Mouse (Mus musculus): ENCODE results near the gene F2r. TPM values are rescaled to one million over a fixed set of nuclear protein-coding genes. Genes with fewer than 3 reads are reported as not detected.

Gene F2r
- polyA plus RNA-seq, 1 experiment from 2014 or later, result 80.0 TPM

DNA sequence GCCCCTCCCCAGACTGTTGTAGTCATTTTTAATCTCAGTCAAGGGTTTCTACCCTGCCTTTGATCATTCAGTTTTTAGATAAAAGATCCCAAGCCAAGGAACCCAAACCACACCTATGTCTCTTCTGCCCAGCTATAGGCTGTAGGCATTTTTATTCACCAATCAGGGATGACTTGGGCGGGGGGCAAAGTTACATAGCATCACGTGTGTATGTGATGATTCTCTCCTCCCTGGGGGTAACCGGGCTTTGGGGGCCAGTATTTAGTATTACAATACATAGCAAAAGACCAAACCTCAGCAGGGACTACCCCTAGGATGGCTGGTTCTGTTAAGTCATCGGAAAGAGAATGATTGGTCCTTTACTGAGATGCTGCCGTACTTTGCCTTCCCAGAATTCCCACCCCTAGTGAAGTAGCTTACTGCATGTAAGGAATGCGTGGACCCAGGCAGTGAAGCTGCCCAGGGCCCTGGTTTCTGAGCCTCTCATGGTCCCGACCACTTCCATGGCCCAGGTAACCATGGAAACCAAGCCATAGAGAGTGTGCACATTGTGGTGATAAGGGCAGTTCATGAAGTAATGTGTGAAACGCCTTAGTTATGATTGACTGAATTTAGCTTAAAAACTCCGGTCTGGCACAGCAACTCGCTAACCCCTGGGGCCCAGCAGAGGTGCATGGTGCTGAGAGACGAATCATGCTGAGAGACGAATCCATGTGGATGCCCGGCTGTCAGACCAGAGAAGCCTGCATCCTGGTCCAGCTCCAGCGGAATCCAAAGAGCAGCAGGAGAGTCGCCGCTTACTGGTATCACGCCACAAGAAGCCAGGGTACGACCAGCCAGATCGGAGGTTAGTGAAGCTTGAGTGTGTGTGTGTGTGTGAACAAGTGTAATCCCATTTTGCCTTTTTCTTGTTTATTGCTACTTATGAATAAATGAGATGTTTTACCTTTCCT lies 34.8 kb downstream of the F2r start:
- Histone ChIP-seq H3K9ac (no peak overlapping the region), H3K27me3 (no peaks in the 10 kb centered on the region), H3K4me2 (no peak overlapping the region), H3K9me3 (no peaks in the 10 kb centered on the region), H3K4me3 (no peak overlapping the region), H3K27ac (no peak overlapping the region), H3K36me3 (no peaks in the 10 kb centered on the region), H3K4me1 (replicated peaks) (peaks cover 7% of the 10 kb centered on the region)
- WGBS, result 65% methylated on average over 19 of the region's 19 CpGs
- ATAC-seq (ENCODE audit: low FRiP score), result 0 out of 2 replicates have a peak, but pooled peaks have one; percentile 39

DNA sequence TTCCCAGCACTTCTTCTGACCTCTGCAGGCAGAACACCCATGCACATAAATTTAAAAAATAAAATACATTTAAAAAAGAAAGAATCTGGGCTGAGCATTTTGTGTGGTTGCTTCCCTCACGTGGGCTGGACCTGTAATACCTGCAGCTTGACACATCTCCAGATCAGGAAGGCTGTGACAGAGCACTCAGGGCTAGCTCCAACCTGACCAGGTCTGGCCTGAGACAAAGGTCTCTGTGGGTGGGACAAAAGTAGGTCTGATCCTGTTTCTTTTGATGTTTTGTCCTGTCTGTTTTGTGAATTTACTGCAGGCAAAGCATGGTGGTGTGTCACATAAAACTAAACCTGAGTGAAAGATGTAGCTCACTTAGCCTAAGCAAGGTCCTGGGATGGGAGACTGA lies 36.4 kb downstream of the F2r start:
- no peaks in the 10 kb centered on the region for H3K27me3 ChIP-seq
- WGBS, result 27% methylated on average over 1 of the region's 1 CpGs
- ATAC-seq (ENCODE audit: low FRiP score), result no peak
- peaks cover 7% of the 10 kb centered on the region for H3K4me1 ChIP-seq (replicated peaks)
- no peak overlapping the region for H3K27ac ChIP-seq
- no peaks in the 10 kb centered on the region for H3K36me3 ChIP-seq
- H3K4me2 ChIP-seq, result no peak overlapping the region
- no peaks in the 10 kb centered on the region for H3K9me3 ChIP-seq
- no peak overlapping the region for H3K9ac ChIP-seq
- H3K4me3 ChIP-seq, result no peak overlapping the region

DNA sequence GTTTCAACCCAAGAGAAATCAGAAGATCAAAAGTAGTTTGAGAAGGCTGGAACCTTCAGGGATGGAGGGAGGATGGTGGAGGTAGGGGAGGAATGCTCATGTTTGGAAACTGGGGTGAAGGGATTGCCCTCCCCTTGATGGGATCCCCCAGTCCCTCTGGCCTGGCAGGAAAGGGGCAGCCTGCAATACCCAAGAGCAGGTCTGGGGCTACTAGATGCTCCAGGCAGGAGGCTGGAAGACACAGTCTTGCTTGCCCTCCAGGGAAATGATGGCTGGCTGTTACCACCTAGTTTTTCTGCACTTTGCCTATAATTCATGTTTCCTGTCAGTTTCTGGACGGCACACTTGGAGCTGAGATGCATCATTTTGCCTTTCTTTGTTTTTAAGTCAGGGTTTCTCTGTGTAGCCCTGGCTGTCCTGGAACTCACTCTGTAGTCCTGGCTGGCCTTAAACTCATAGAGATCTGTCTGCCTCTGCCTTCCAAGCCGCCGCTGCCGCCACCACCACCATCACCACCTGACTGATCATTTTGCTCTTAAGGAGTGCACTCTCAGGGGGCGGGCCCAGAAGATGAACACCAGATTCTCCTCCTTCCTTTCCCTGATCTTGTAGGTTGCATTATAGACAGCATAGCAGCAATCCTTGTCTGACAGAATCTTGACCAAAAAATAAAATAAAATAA lies 40.1 kb downstream of the F2r start:
- H3K27ac ChIP-seq, result no peak overlapping the region
- no peak overlapping the region for H3K9ac ChIP-seq
- ATAC-seq (ENCODE audit: low FRiP score), result no peak
- H3K4me1 ChIP-seq (replicated peaks), result no peaks in the 10 kb centered on the region
- H3K9me3 ChIP-seq, result no peaks in the 10 kb centered on the region
- no peak overlapping the region for H3K4me3 ChIP-seq
- 89% methylated on average over 5 of the region's 5 CpGs for WGBS
- H3K4me2 ChIP-seq, result no peak overlapping the region
- no peaks in the 10 kb centered on the region for H3K27me3 ChIP-seq
- H3K36me3 ChIP-seq, result no peaks in the 10 kb centered on the region

DNA sequence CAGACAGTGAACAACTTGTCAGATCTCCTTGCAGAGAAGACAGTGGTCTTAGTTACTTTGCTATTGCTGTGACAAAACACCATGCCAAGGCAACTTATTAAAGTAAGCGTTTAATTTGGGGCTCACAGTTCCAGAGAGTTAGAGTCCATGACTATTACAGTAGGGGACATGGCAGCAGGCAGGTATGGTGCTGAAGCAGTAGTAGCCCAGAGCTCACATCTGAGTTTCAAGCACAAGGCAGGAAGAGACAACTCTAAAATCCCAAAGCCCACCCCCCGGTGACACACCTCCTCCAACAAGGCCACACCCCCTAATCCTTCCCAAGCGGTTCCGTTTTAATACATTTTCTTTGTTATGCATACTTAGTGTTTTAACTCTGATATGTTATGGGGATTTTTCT lies 47.4 kb downstream of the F2r start:
- H3K4me2 ChIP-seq, result no peak overlapping the region
- no peak overlapping the region for H3K4me3 ChIP-seq
- H3K4me1 ChIP-seq (replicated peaks), result no peaks in the 10 kb centered on the region
- no peak overlapping the region for H3K27ac ChIP-seq
- H3K36me3 ChIP-seq, result no peaks in the 10 kb centered on the region
- no peak overlapping the region for H3K9ac ChIP-seq
- 98% methylated on average over 4 of the region's 4 CpGs for WGBS
- ATAC-seq (ENCODE audit: low FRiP score), result no peak
- H3K27me3 ChIP-seq, result no peaks in the 10 kb centered on the region
- H3K9me3 ChIP-seq, result no peaks in the 10 kb centered on the region

DNA sequence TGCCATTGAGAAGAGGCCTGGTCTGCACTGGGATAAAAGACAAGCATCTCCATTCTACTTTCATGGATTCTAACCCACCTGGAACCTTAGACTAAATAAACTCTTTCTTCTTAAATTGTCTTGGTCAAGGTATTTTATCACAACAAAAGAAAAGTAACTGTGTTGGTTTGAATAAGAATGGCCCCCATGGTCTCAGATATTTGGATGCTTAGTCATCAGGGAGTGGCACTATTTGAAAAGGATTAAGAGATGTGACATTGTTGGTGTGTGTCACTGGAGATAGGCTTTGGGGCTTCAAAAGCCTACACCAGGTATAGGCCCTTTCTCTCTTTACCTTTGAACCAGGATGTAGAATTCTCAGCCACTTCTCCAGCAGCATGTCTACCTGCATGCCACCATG lies 49.0 kb downstream of the F2r start:
- Histone ChIP-seq H3K9ac (no peak overlapping the region), H3K27me3 (no peaks in the 10 kb centered on the region), H3K27ac (no peak overlapping the region), H3K4me2 (no peak overlapping the region), H3K4me3 (no peak overlapping the region), H3K36me3 (no peaks in the 10 kb centered on the region), H3K4me1 (replicated peaks) (no peaks in the 10 kb centered on the region), H3K9me3 (no peaks in the 10 kb centered on the region)
- ATAC-seq (ENCODE audit: low FRiP score), result no peak

DNA sequence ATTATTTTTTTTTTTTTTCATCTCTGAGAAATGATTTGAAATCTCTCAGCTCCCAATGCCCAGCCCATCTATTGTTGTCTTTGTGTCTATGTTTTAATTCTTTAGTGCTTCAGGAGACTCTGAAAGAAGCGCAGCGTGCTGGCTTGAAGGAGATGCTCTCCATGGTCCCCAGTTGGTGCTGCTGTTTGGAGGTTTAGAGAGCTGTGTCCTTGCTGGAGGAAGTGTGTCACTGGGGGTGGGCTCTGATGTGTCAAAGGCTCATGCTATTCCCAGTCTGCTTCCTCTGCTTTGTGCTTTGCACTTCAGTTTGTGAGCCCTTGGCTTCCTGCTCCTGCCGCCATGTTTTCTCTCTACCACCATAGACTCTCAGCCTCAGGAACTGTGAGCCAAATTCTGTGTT lies 50.0 kb downstream of the F2r start:
- H3K9me3 ChIP-seq, result no peaks in the 10 kb centered on the region
- no peak overlapping the region for H3K27ac ChIP-seq
- no peaks in the 10 kb centered on the region for H3K27me3 ChIP-seq
- H3K4me3 ChIP-seq, result no peak overlapping the region
- ATAC-seq (ENCODE audit: low FRiP score), result no peak
- 98% methylated on average over 3 of the region's 3 CpGs for WGBS
- H3K4me2 ChIP-seq, result no peak overlapping the region
- H3K4me1 ChIP-seq (replicated peaks), result no peaks in the 10 kb centered on the region
- H3K36me3 ChIP-seq, result no peaks in the 10 kb centered on the region
- no peak overlapping the region for H3K9ac ChIP-seq

DNA sequence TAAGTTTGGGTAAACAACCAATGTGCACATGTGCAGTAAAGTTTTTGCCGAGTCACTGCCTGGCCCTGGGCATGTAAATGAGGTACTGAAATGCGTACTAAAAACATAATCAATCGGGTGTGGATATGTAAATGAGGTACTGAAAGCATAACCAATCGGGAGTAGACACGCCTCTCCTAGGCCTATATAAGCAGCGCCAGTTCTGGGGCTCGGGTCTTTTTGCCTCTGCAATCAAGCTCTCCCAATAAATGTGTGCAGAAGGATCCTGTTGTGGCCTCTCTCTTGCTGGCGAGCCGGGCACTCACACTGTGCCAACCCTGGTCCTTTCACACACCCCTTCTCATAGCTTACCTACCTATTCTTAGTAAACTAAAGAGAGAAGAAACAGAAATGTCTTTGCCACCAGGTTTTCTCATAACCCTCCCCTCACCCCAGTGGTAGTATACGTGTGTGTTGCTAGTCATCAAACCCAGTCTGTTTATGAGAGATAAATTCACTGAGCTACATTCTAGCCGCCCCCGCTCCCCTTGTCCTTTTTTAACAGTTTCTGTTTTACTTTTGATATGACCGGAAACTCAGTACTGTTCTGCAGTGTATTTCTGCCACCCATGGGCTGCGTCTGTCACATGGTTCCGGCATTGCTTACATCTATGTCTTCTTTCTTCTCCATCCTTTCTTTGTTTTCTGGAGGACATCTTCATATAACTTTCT lies 51.3 kb downstream of the F2r start:
- H3K9me3 ChIP-seq, result no peaks in the 10 kb centered on the region
- H3K4me3 ChIP-seq, result no peak overlapping the region
- H3K27ac ChIP-seq, result no peak overlapping the region
- H3K9ac ChIP-seq, result no peak overlapping the region
- no peak overlapping the region for H3K4me2 ChIP-seq
- ATAC-seq (ENCODE audit: low FRiP score), result no peak
- no peaks in the 10 kb centered on the region for H3K4me1 ChIP-seq (replicated peaks)
- 94% methylated on average over 15 of the region's 15 CpGs for WGBS
- no peaks in the 10 kb centered on the region for H3K27me3 ChIP-seq
- no peaks in the 10 kb centered on the region for H3K36me3 ChIP-seq

DNA sequence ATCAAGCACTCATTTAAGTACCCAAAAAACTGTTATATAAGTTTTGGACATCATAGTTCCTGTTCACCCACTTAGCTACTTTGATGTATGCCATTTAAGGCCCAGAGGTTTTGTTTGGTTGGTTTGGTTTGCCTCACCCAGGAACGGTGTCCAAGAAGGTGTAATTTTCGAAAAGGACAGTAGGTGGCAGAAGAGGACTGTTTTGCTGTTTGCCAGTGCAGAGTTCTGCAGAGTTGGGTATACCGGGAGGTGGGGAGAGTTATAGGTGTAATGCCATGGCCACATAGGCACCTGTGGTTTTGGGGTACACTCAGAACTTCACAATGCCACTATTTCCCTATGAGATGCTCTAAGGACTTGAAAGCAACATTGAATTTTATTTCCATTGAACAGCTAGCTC lies 54.6 kb downstream of the F2r start:
- no peak overlapping the region for H3K4me3 ChIP-seq
- WGBS, result under 1% methylated on average over 3 of the region's 3 CpGs
- no peaks in the 10 kb centered on the region for H3K4me1 ChIP-seq (replicated peaks)
- H3K9me3 ChIP-seq, result no peaks in the 10 kb centered on the region
- no peak overlapping the region for H3K4me2 ChIP-seq
- H3K36me3 ChIP-seq, result no peaks in the 10 kb centered on the region
- H3K9ac ChIP-seq, result no peak overlapping the region
- ATAC-seq (ENCODE audit: low FRiP score), result peak; percentile 87
- no peaks in the 10 kb centered on the region for H3K27me3 ChIP-seq
- H3K27ac ChIP-seq, result no peak overlapping the region

DNA sequence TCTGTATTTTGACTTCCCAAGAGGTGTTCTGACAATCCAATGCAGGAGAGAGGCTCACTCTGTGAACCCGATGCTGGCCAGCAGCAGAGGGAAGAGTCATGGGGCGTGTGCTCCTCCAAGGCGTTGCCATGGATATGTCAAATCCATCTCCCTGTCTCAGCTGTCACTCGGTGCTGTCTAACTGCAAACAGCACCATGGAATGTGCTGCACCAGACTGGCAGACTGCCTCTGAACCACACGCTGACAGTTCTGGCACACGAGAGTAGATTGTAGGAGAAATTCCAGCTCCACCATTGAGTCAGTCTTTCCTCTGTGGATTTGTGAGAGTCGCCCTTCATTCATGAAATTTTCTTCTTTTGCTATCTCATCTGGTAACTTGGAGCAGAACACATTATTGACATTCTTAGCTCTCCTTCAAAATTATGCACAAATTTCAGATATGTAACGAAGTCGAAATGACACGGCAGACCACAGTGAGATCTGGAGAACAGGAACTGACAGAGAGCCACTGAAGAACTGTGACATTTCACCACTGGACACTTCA lies 55.1 kb downstream of the F2r start:
- no peaks in the 10 kb centered on the region for H3K27me3 ChIP-seq
- no peak overlapping the region for H3K27ac ChIP-seq
- 0 out of 2 replicates have a peak, but pooled peaks have one; percentile 49 for ATAC-seq (ENCODE audit: low FRiP score)
- 0 out of 2 replicates have a peak overlapping the region, but pooled peaks have one; percentile 5 for H3K9ac ChIP-seq
- WGBS, result 62% methylated on average over 10 of the region's 10 CpGs
- H3K9me3 ChIP-seq, result no peaks in the 10 kb centered on the region
- H3K36me3 ChIP-seq, result no peaks in the 10 kb centered on the region
- H3K4me3 ChIP-seq, result no peak overlapping the region
- no peak overlapping the region for H3K4me2 ChIP-seq
- no peaks in the 10 kb centered on the region for H3K4me1 ChIP-seq (replicated peaks)

DNA sequence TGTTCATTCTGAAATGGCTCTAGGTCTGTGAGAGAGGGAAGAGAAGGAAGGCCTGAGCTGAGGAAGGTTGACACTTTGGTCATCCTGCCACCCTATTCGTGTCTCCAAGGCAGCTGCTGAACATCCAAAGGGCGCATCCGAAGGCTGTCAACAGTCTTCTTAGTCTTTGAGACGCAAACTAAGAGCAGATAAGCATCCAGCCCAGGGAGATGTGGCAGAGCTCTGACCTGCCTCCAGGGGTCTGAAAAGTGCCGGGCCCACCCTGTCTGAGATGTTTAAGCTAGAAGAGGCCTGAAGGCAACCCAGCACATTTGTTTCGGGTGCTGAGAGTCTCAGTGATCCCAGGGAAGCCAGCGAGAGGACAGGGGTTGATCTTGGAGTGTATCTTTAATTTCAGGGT lies 61.0 kb downstream of the F2r start:
- 86% methylated on average over 7 of the region's 7 CpGs for WGBS
- H3K27ac ChIP-seq, result no peak overlapping the region

DNA sequence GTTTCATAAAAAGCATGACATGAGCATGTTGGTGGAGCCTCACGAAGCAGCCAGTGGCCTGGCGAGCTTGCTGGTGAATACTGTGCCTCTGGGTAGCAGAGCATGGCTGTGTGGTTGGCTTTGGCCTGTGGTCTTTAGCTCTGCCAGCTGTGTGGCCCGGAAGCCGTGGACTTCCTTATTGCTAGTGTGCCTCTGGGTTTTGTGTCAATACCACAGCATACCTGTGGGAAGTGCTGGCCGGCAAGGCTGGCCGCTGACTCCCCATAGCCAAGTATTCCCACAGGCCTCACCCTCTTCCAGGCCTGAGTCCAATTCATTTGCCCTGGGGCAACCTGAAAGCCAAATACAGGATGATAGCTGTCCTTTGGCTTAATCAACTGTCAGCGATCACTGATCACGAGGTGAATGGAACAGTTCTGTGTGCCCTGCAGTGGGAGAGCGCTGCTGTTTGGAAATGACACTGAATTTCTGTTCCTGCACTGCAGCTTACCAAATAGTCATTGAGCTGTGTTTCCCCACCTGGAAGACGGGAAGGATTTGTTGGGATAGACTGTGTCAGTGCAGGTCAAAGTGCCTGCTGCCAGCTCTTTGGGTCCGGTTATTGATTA lies 64.3 kb downstream of the F2r start:
- WGBS, result 81% methylated on average over 11 of the region's 11 CpGs
- no peak overlapping the region for H3K4me2 ChIP-seq
- H3K4me1 ChIP-seq (replicated peaks), result peaks cover 6% of the 10 kb centered on the region
- H3K27ac ChIP-seq, result no peak overlapping the region
- no peak overlapping the region for H3K9ac ChIP-seq
- H3K36me3 ChIP-seq, result no peaks in the 10 kb centered on the region
- H3K27me3 ChIP-seq, result no peaks in the 10 kb centered on the region
- ATAC-seq (ENCODE audit: low FRiP score), result no peak
- no peaks in the 10 kb centered on the region for H3K9me3 ChIP-seq
- no peak overlapping the region for H3K4me3 ChIP-seq

More for the DNA sequence above, 61.0 kb downstream of the F2r start:
- Histone ChIP-seq H3K4me2 (no peak overlapping the region), H3K27me3 (no peaks in the 10 kb centered on the region), H3K4me3 (no peak overlapping the region), H3K36me3 (no peaks in the 10 kb centered on the region), H3K4me1 (replicated peaks) (no peaks in the 10 kb centered on the region), H3K9me3 (no peaks in the 10 kb centered on the region), H3K9ac (no peak overlapping the region)
- no peak for ATAC-seq (ENCODE audit: low FRiP score)

Data from hindbrain, embryonic 13.5 days (tissue).